Mouse (Mus musculus) limb, embryonic 13.5 days (tissue): ENCODE measurements around the gene Ttc41. TPM values are rescaled to one million over a fixed set of nuclear protein-coding genes. Genes with fewer than 3 reads are reported as not detected.
A peak's percentile ranks its signal among the peaks of the same experiment; 100 is the strongest.

Experiments used
- ATAC-seq: fragments of 200-750 bp; cut with Nextera tagmentation; 2 replicates; pipeline ENCODE4 v1.8.0; 2017; ENCODE audit warnings: low read depth, moderate number of reproducible peaks, moderate TSS enrichment; ENCODE audit not compliant: low FRiP score
- H3K27ac ChIP-seq: fragments of 300-500 bp; sonication (generic); 2 replicates; pipeline ENCODE4 v1.5.1; 2015; ENCODE audit warnings: inconsistent platforms, mild to moderate bottlenecking, moderate library complexity
- H3K27me3 ChIP-seq: fragments of 300-500 bp; sonication (generic); 2 replicates; pipeline ENCODE4 v1.6.1; 2015; ENCODE audit warnings: mild to moderate bottlenecking, inconsistent platforms
- H3K36me3 ChIP-seq: fragments of 300-500 bp; sonication (generic); 2 replicates; pipeline ENCODE4 v1.6.1; 2015; ENCODE audit warnings: inconsistent platforms, mild to moderate bottlenecking, moderate library complexity
- H3K4me1 ChIP-seq: fragments of 300-500 bp; sonication (generic); 2 replicates; pipeline ENCODE4 v1.6.1; 2015; ENCODE audit warnings: inconsistent platforms
- H3K4me2 ChIP-seq: fragments of 300-500 bp; sonication (generic); replicated peaks from 2 replicates; pipeline ENCODE4 v1.6.1; 2015; ENCODE audit warnings: inconsistent platforms, mild to moderate bottlenecking, moderate library complexity
- H3K4me3 ChIP-seq: fragments of 300-500 bp; sonication (generic); 2 replicates; pipeline ENCODE4 v1.5.1; 2015; ENCODE audit warnings: moderate library complexity, mild to moderate bottlenecking, inconsistent platforms
- H3K9ac ChIP-seq: fragments of 300-500 bp; sonication (generic); 2 replicates; pipeline ENCODE4 v1.6.1; 2015; ENCODE audit warnings: mild to moderate bottlenecking, inconsistent platforms
- H3K9me3 ChIP-seq: fragments of 300-500 bp; sonication (generic); 2 replicates; pipeline ENCODE4 v1.6.1; 2016; ENCODE audit warnings: inconsistent platforms
- WGBS: fragments of 180-500 bp; shearing (Covaris S2); methylation state at CpG from one replicate; pipeline ENCODE4 v1.1.7; 2015; 5-methylcytosine and 5-hydroxymethylcytosine counted together
- microRNA-seq: library from miRNA; unstranded; fragments of <30 nt; microRNA quantifications from one replicate; pipeline ENCODE4, GENCODE M21; 2016
- polyA plus RNA-seq: library from polyadenylated mRNA; unstranded; fragments of >200 nt; fragmentation: Nextera tagmentation; extraction: Ambion mirVana; gene quantifications from 2 replicates; pipeline ENCODE4 v1.2.1, GENCODE M21; 2015

The Ttc41 gene
- polyA plus RNA-seq, 1 experiment from 2014 or later, result 1.7 TPM

GRCm38 (mm10) chr10:86815133-86815532 lies 109.5 kb downstream of the Ttc41 start:
- H3K9me3 ChIP-seq, result no peaks in the 10 kb centered on the region
- no peaks in the 10 kb centered on the region for H3K36me3 ChIP-seq
- no peaks in the 10 kb centered on the region for H3K27me3 ChIP-seq
- H3K4me2 ChIP-seq, result no peak overlapping the region
- no peak overlapping the region for H3K9ac ChIP-seq
- H3K27ac ChIP-seq, result no peak overlapping the region
- 71% methylated on average over 7 of the region's 7 CpGs for WGBS
- peaks cover 30% of the 10 kb centered on the region for H3K4me1 ChIP-seq
- H3K4me3 ChIP-seq, result no peak overlapping the region
- no peak for ATAC-seq

- H3K9ac ChIP-seq, result 0 out of 2 replicates have a peak overlapping the region, but pooled peaks have one; percentile 35
- no peak overlapping the region for H3K4me2 ChIP-seq
- H3K4me3 ChIP-seq, result no peak overlapping the region
- no peak for ATAC-seq
- peaks cover 7% of the 10 kb centered on the region for H3K36me3 ChIP-seq
- peaks cover 26% of the 10 kb centered on the region for H3K4me1 ChIP-seq
- H3K27me3 ChIP-seq, result no peaks in the 10 kb centered on the region
- WGBS, result 41% methylated on average over 8 of the region's 8 CpGs
- no peak overlapping the region for H3K27ac ChIP-seq
- H3K9me3 ChIP-seq, result no peaks in the 10 kb centered on the region
Observed at GRCm38 (mm10) chr10:86819649-86820165, 114.1 kb downstream of the Ttc41 start.

- no peak overlapping the region for H3K4me3 ChIP-seq
- no peak overlapping the region for H3K27ac ChIP-seq
- H3K9ac ChIP-seq, result no peak overlapping the region
- no peak for ATAC-seq
- no peaks in the 10 kb centered on the region; the same call in 1 of the 2 replicates for H3K27me3 ChIP-seq
- H3K4me2 ChIP-seq, result no peak overlapping the region
- 89% methylated on average over 7 of the region's 7 CpGs for WGBS
- peaks cover 7% of the 10 kb centered on the region for H3K36me3 ChIP-seq
- H3K4me1 ChIP-seq, result peaks cover 25% of the 10 kb centered on the region
- H3K9me3 ChIP-seq, result no peaks in the 10 kb centered on the region
Observed at GRCm38 (mm10) chr10:86821014-86821413, 115.4 kb downstream of the Ttc41 start.

- Histone ChIP-seq H3K36me3 (peaks cover 9% of the 10 kb centered on the region), H3K27me3 (no peaks in the 10 kb centered on the region; the same call in 1 of the 2 replicates), H3K9ac (no peak overlapping the region), H3K27ac (no peak overlapping the region), H3K9me3 (no peaks in the 10 kb centered on the region), H3K4me3 (no peak overlapping the region), H3K4me2 (no peak overlapping the region), H3K4me1 (peaks cover 28% of the 10 kb centered on the region)
- WGBS, result 82% methylated on average over 6 of the region's 6 CpGs
- no peak for ATAC-seq
Observed at GRCm38 (mm10) chr10:86824093-86824492, 118.5 kb downstream of the Ttc41 start.

- H3K36me3 ChIP-seq, result peaks cover 10% of the 10 kb centered on the region
- no peak overlapping the region for H3K9ac ChIP-seq
- no peaks in the 10 kb centered on the region for H3K9me3 ChIP-seq
- no peaks in the 10 kb centered on the region; the same call in 1 of the 2 replicates for H3K27me3 ChIP-seq
- H3K4me1 ChIP-seq, result peaks cover 21% of the 10 kb centered on the region
- 38% methylated on average over 14 of the region's 14 CpGs for WGBS
- no peak overlapping the region for H3K27ac ChIP-seq
- no peak overlapping the region for H3K4me3 ChIP-seq
- no peak for ATAC-seq
- H3K4me2 ChIP-seq, result 0 out of 2 replicates have a peak overlapping the region, but pooled peaks have one; percentile 7
Observed at GRCm38 (mm10) chr10:86824871-86825270, 119.3 kb downstream of the Ttc41 start.

- no peak for ATAC-seq
Observed at GRCm38 (mm10) chr10:86825871-86826522, 120.4 kb downstream of the Ttc41 start.

More at GRCm38 (mm10) chr10:86825871-86826522, 120.4 kb downstream of the Ttc41 start:
- Histone ChIP-seq H3K36me3 (peaks cover 6% of the 10 kb centered on the region), H3K27ac (no peak overlapping the region), H3K4me3 (no peak overlapping the region), H3K4me2 (no peak overlapping the region), H3K27me3 (no peaks in the 10 kb centered on the region; the same call in 1 of the 2 replicates), H3K9me3 (no peaks in the 10 kb centered on the region), H3K4me1 (peaks cover 17% of the 10 kb centered on the region), H3K9ac (no peak overlapping the region)
- 84% methylated on average over 10 of the region's 10 CpGs for WGBS

Small RNA genes lying within 50 kb of the gene (microRNA-seq; reads per million reads assigned to microRNA genes)
- gene Gm25745, result 3.0 reads per million, percentile 12 among the genes with 10 or more reads in this experiment

Other genes starting within 250 kb of the Ttc41 start
- gene Syn3, start 206.9 kb upstream of the Ttc41 start, polyA plus RNA-seq, result 2.9 and 3.1 TPM in 2 replicates
- gene Hsp90b1, start 302 bp upstream of the Ttc41 start, polyA plus RNA-seq, result 634 and 696 TPM in 2 replicates
- 0.27 TPM in 1 of 2 replicates, not detected in the other for gene Gm49358, start 58.2 kb downstream of the Ttc41 start, polyA plus RNA-seq
- 0.83 and 0.98 TPM in 2 replicates for gene Nt5dc3, start 73.2 kb downstream of the Ttc41 start, polyA plus RNA-seq